Mouse (Mus musculus) macrophage (primary cell): ENCODE data around the gene Zfp512b. TPM values are rescaled to one million over a fixed set of nuclear protein-coding genes. Genes with fewer than 3 reads are reported as not detected.

ENCODE experiments used
- H3K27ac ChIP-seq: fragments of 350-480 bp; formaldehyde crosslinking; 2 replicates; pipeline ENCODE4 v1.9.0; 2021
- H3K36me3 ChIP-seq: fragments of 350-480 bp; formaldehyde crosslinking; 2 replicates; pipeline ENCODE4 v1.9.0; 2021; ENCODE audit errors: inconsistent target
- H3K4me3 ChIP-seq: fragments of 350-480 bp; formaldehyde crosslinking; 2 replicates; pipeline ENCODE4 v1.9.0; 2021; ENCODE audit errors: inconsistent target
- H3K79me2 ChIP-seq: fragments of 350-480 bp; formaldehyde crosslinking; 2 replicates; pipeline ENCODE4 v1.9.0; 2021; ENCODE audit errors: inconsistent target
- WGBS: methylation state at CpG from one replicate; pipeline ENCODE4 v1.1.7; 2026; ENCODE audit warnings: inconsistent platforms; ENCODE audit not compliant: missing documents; 5-methylcytosine and 5-hydroxymethylcytosine counted together
- polyA plus RNA-seq: library from polyadenylated mRNA; stranded (reverse); fragments of 250-400 nt; gene quantifications from 3 replicates; pipeline ENCODE4 v1.2.4, GENCODE M21; 2018; ENCODE audit warnings: inconsistent platforms

Gene Zfp512b
- polyA plus RNA-seq, 1 experiment from 2014 or later: 6.7 TPM

DNA sequence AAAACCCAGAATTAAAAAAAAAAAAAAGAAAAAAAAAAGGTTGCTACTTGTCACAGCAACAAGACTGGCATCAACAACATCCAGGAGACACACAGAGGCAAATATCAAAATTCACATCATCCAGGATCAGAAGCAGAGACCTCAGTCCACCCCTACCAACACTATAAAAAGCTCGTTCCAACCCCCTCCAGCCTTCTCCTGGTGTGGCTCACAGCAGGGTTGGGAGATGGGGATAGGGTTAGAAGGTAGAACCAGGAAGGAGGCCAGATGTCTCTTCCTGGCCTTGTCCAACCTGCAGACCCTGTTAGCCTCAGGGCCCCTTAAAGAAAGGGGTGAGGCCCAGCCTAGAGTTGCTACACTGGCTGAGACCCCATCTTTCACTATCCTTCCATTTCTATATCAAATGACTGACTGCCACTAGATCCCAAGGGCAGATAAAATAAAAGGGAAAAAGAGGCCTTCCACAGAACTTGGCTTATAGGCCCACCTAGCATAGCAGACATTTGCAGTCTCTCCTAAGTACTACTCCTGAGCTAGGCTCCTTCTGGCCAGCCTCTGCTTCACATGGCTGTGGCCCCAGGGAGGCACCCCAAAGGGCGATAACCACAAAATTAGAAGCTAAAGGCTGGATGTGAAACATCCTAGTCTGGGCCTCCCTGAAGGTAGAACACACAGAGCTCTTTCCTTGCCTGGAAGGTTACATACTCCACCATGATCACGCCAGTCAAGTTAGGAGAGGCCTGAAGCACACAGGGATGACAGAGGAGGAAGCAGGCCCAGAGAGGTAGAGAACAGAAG, 8.9 kb downstream of the Zfp512b start:
- Histone ChIP-seq H3K79me2 (peaks cover 23% of the 10 kb centered on the region), H3K36me3 (peaks cover 30% of the 10 kb centered on the region), H3K4me3 (no peak overlapping the region), H3K27ac (no peak overlapping the region)
- 96% methylated on average over 3 of the region's 3 CpGs for WGBS

- H3K79me2 ChIP-seq: peaks cover 31% of the 10 kb centered on the region
- H3K27ac ChIP-seq: no peak overlapping the region
- 89% methylated on average over 1 of the region's 1 CpGs for WGBS
- H3K36me3 ChIP-seq: peaks cover 25% of the 10 kb centered on the region
- no peak overlapping the region for H3K4me3 ChIP-seq
Observed at GRCm38 (mm10) chr2:181582939-181583338, 9.7 kb downstream of the Zfp512b start.

DNA sequence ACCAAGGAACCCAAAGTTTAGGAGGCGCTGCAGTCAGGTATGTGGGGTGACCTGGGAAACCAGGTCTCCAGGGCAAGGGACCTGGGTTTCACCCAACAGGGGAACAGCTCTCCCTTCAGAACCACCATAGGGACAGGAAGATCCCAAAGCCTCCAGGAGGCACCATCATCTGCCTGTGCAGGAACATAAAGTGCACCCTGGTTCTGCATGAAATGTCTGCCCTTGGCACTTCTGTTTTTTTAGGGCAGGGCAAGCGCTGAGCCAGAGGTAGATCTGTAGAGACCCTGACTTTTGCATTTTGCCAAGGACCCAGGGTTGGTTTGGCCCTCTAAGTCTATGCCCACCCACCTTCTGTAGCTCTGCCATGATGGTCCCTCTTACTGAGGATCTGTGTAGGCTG, 10.2 kb downstream of the Zfp512b start:
- Histone ChIP-seq H3K27ac (no peak overlapping the region), H3K79me2 (peaks cover 36% of the 10 kb centered on the region), H3K4me3 (no peak overlapping the region), H3K36me3 (peaks cover 20% of the 10 kb centered on the region)
- 97% methylated on average over 2 of the region's 2 CpGs for WGBS

DNA sequence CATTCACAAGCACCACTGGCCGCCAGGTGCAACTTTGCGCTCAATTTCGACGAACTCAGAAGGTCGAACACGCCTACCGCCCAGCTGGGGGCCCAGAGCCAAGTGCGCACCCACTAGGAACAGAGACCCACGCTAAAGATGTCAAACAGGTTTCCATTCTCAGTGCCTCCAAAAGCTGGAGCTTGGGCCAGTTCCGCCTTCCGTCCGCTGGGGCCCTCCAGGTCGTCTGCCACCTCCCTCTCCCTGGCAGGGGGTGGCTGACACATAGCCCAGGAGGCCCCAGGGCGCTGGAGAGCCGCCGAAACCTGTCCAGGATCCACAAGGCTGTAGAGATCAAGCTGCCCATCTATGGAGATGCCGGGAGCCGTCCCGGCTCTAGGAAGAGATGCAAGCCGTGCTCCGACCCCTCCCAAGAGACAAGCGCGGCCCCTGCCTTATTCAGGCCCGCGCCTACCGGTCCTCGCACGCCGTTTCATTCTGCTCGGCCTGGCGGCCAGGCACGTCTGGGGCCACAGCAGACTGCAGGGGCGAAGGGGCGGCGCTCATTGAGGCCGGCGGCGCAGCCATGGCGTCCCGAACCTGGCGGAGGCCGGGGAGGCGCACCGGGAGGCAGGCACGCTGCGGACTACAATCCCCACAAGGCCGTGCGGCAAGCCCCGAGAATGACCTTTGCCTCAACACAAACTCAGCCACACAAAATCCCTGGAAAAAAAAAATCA, 11.0 kb downstream of the Zfp512b start:
- peak overlapping the region; percentile 90 for H3K27ac ChIP-seq
- peak overlapping the region; percentile 85 for H3K4me3 ChIP-seq
- peaks cover 14% of the 10 kb centered on the region for H3K36me3 ChIP-seq
- WGBS: 1% methylated on average over 49 of the region's 49 CpGs
- peaks cover 44% of the 10 kb centered on the region for H3K79me2 ChIP-seq

GRCm38 (mm10) chr2:181581016-181581401, 11.6 kb downstream of the Zfp512b start:
- peak overlapping the region; percentile 90 for H3K27ac ChIP-seq
- H3K4me3 ChIP-seq: peak overlapping the region; percentile 85
- 0% methylated on average over 11 of the region's 11 CpGs for WGBS
- peaks cover 50% of the 10 kb centered on the region for H3K79me2 ChIP-seq
- H3K36me3 ChIP-seq: peaks cover 9% of the 10 kb centered on the region; the same call in 1 of the 2 replicates

DNA sequence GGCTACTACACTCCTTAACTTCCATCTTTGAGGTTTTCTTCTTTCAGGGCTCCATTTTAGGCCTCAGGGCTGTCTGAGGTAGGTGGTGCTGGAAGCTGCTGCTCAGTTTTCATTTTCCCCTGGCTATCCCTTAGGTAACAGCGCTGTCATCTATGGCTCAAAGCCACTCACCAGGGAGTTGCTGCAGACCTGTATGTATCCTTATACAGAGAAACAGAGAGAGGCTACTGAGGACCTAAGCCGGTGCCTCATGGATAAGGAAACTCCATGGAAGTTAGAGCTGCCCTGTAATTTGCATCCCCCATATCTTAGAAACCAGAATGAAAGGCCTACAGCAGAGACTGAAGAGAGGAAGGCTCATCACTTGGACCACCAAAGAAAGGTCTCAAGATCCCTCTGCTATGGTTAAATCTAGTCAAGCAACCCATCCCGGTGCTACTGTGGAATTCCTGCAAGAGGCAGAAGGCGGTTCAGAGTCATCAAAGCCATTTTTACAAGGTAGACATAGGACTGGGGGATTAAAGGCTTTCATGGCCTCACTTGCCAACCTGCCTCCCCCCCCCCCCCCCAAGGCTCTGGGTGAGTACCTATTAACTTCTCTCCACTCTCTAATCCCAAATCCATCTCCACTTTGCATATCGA, 12.4 kb downstream of the Zfp512b start:
- WGBS: 78% methylated on average over 5 of the region's 5 CpGs
- Histone ChIP-seq H3K27ac (peak overlapping the region; percentile 90), H3K4me3 (peak overlapping the region; percentile 85), H3K79me2 (peaks cover 53% of the 10 kb centered on the region), H3K36me3 (peaks cover 2% of the 10 kb centered on the region; the same call in 1 of the 2 replicates)

GRCm38 (mm10) chr2:181579681-181580080, 12.9 kb downstream of the Zfp512b start:
- Histone ChIP-seq H3K4me3 (no peak overlapping the region), H3K27ac (no peak overlapping the region), H3K79me2 (peaks cover 53% of the 10 kb centered on the region), H3K36me3 (peaks cover 3% of the 10 kb centered on the region)
- WGBS: 100% methylated on average over 1 of the region's 1 CpGs

- Histone ChIP-seq H3K27ac (no peak overlapping the region), H3K36me3 (peaks cover 10% of the 10 kb centered on the region), H3K79me2 (peaks cover 53% of the 10 kb centered on the region), H3K4me3 (no peak overlapping the region)
- 84% methylated on average over 5 of the region's 5 CpGs for WGBS
Observed at GRCm38 (mm10) chr2:181578790-181579618, 13.6 kb downstream of the Zfp512b start.

DNA sequence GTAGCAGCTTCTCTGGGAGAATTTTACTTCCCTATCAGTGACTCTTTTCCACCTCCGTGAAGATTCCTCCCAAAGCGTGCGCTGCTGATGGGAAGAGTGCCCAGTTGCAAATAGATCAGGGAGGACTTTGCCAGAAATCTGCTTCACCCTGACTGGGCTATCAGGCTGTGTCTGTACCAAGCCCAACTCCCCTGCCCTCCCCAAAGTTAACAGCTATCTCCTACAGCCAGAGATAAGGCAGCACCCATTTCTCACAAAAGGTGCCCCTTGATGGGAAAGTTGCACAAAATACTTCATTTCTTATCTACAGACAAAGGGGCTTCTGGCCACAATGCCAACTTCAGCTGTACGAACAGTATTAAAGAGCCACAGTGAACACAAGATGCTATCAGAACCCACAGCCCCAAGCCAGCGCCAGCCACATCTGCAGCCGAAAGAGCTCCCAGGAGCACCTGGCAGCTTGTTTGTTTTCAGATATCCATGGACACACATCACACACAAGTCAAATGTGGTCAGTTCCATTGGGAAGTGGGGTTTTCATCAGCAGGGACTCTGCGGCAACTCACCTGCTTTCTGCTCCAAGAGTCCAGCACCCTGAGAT, 14.5 kb downstream of the Zfp512b start:
- peaks cover 19% of the 10 kb centered on the region for H3K36me3 ChIP-seq
- H3K27ac ChIP-seq: no peak overlapping the region
- peaks cover 53% of the 10 kb centered on the region for H3K79me2 ChIP-seq
- no peak overlapping the region for H3K4me3 ChIP-seq
- 95% methylated on average over 7 of the region's 7 CpGs for WGBS

GRCm38 (mm10) chr2:181577126-181577525, 15.5 kb downstream of the Zfp512b start:
- WGBS: 89% methylated on average over 2 of the region's 2 CpGs
- H3K4me3 ChIP-seq: no peak overlapping the region
- H3K27ac ChIP-seq: no peak overlapping the region
- peaks cover 29% of the 10 kb centered on the region for H3K36me3 ChIP-seq
- H3K79me2 ChIP-seq: peaks cover 53% of the 10 kb centered on the region

DNA sequence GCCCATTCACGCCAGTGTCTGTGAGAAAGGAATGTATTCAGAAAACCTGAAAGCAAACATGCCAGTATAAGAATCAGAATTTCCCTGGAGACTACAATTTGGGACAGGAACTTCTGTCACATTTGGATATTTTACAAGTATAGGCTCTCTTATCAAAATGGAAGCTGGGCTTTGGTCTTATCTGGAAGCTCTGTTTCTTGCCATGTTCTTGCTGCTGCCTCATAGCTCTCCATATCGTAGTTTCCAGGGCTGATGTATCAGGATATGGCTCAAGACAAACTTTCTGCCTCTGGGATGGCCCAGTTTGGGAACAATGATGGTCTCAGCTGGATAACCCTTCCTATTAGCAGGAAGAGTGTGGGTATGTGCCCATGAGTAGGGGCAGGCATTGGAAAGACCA, 16.0 kb downstream of the Zfp512b start:
- 96% methylated on average over 2 of the region's 2 CpGs for WGBS
- peaks cover 34% of the 10 kb centered on the region for H3K36me3 ChIP-seq
- no peak overlapping the region for H3K27ac ChIP-seq

GRCm38 (mm10) chr2:181574921-181575545, 17.6 kb downstream of the Zfp512b start:
- 96% methylated on average over 7 of the region's 7 CpGs for WGBS
- Histone ChIP-seq H3K4me3 (no peak overlapping the region), H3K79me2 (peaks cover 44% of the 10 kb centered on the region), H3K36me3 (peaks cover 43% of the 10 kb centered on the region), H3K27ac (no peak overlapping the region)

More for the DNA sequence above, 16.0 kb downstream of the Zfp512b start:
- peaks cover 53% of the 10 kb centered on the region for H3K79me2 ChIP-seq
- no peak overlapping the region for H3K4me3 ChIP-seq

GRCm38 (mm10) chr2:181573961-181574360, 18.6 kb downstream of the Zfp512b start:
- Histone ChIP-seq H3K36me3 (peaks cover 53% of the 10 kb centered on the region), H3K4me3 (no peak overlapping the region), H3K79me2 (peaks cover 33% of the 10 kb centered on the region), H3K27ac (no peak overlapping the region)
- WGBS: 91% methylated on average over 9 of the region's 9 CpGs
